Mouse (Mus musculus): ENCODE results near the gene Med19.

- TF ChIP-seq CTCF (IDR thresholded peaks at IDR 0.05; ENCODE audit: control insufficient read depth, insufficient read depth, insufficient read length) (no peak), MYOG (IDR thresholded peaks at IDR 0.05; ENCODE audit: control insufficient read depth, extremely low read depth, insufficient read length) (no peak), MAX (IDR thresholded peaks at IDR 0.05) (no peak), MYOD1 (IDR thresholded peaks at IDR 0.05; ENCODE audit: control insufficient read depth, insufficient read length, low read depth) (no peak), USF1 (IDR thresholded peaks at IDR 0.05; ENCODE audit: low read depth) (no peak), FOSL1 (IDR thresholded peaks at IDR 0.05; ENCODE audit: insufficient read depth, low read length, poor library complexity, severe bottlenecking) (no peak), CEBPB (IDR thresholded peaks at IDR 0.05; ENCODE audit: low read depth) (no peak)
Measured at GRCm38 (mm10) chr2:84732394-84732793, 54.2 kb downstream of the Med19 start.
